Mouse (Mus musculus): ENCODE data around the gene S100a3.

- TF ChIP-seq CTCF (IDR thresholded peaks at IDR 0.05; ENCODE audit: insufficient read depth, low read depth, low read length) (no peak), POLR2A (IDR thresholded peaks at IDR 0.05; ENCODE audit: insufficient read depth, low read depth, low read length) (no peak)
These were observed 14.3 kb downstream of the S100a3 start for GRCm38 (mm10) chr3:90574691-90575090.
